Mouse (Mus musculus): ENCODE data around the gene Rps17.

Gene Rps17

GRCm38 (mm10) chr7:81331851-81332250 lies 13.2 kb downstream of the Rps17 start:
- no peak for DNase-seq (ENCODE audit: low spot score)

GRCm38 (mm10) chr7:81330767-81331166 lies 14.3 kb downstream of the Rps17 start:
- no peak for DNase-seq (ENCODE audit: low spot score)

- no peak for DNase-seq (ENCODE audit: low spot score)
Measured at GRCm38 (mm10) chr7:81327661-81328060, 17.4 kb downstream of the Rps17 start.

GRCm38 (mm10) chr7:81326859-81327258 lies 18.2 kb downstream of the Rps17 start:
- DNase-seq (ENCODE audit: low spot score) = no peak

GRCm38 (mm10) chr7:81326043-81326442 lies 19.0 kb downstream of the Rps17 start:
- DNase-seq (ENCODE audit: low spot score) = no peak

GRCm38 (mm10) chr7:81321776-81322175 lies 23.3 kb downstream of the Rps17 start:
- DNase-seq (ENCODE audit: low spot score) = no peak

GRCm38 (mm10) chr7:81319749-81320148 lies 25.3 kb downstream of the Rps17 start:
- DNase-seq (ENCODE audit: low spot score) = no peak

GRCm38 (mm10) chr7:81315583-81315982 lies 29.5 kb downstream of the Rps17 start:
- no peak for DNase-seq (ENCODE audit: low spot score)

- no peak for DNase-seq (ENCODE audit: low spot score)
Measured at GRCm38 (mm10) chr7:81311581-81311980, 33.5 kb downstream of the Rps17 start.

- DNase-seq (ENCODE audit: low spot score) = no peak
Measured at GRCm38 (mm10) chr7:81311130-81311529, 33.9 kb downstream of the Rps17 start.

GRCm38 (mm10) chr7:81309247-81309646 lies 35.8 kb downstream of the Rps17 start:
- DNase-seq (ENCODE audit: low spot score) = no peak

GRCm38 (mm10) chr7:81307735-81308134 lies 37.3 kb downstream of the Rps17 start:
- DNase-seq (ENCODE audit: low spot score) = no peak

GRCm38 (mm10) chr7:81304675-81305074 lies 40.4 kb downstream of the Rps17 start:
- no peak for DNase-seq (ENCODE audit: low spot score)

GRCm38 (mm10) chr7:81304100-81304499 lies 41.0 kb downstream of the Rps17 start:
- DNase-seq (ENCODE audit: low spot score) = no peak

- no peak for DNase-seq (ENCODE audit: low spot score)
Measured at GRCm38 (mm10) chr7:81303682-81304081, 41.4 kb downstream of the Rps17 start.

GRCm38 (mm10) chr7:81301323-81301722 lies 43.7 kb downstream of the Rps17 start:
- no peak for DNase-seq (ENCODE audit: low spot score)

GRCm38 (mm10) chr7:81298206-81298605 lies 46.8 kb downstream of the Rps17 start:
- no peak for DNase-seq (ENCODE audit: low spot score)

GRCm38 (mm10) chr7:81295169-81295568 lies 49.9 kb downstream of the Rps17 start:
- no peak for DNase-seq (ENCODE audit: low spot score)
